In the genomic region with DNA sequence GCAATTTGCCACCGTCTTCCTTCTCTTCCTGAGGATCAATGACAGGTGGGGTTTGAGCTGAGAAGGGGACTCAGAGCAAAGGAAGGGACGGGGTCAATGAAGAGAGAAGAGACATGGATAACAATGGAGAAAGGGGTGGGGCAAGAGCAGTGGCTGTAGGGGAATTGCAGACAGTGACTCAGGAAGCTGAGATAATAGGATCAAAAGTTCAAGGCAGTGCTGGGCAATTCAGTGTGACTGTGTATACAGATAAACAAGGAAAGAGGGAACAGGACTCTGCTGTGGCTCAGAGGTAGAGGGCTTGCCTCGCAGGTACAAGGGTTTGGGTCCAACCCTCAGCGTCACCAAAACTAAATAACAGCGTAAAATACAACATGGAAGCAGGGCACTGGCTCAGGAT, we compare ENCODE assay signal across 9 mouse cellular contexts. TPM values are rescaled to one million over a fixed set of nuclear protein-coding genes. Genes with fewer than 3 reads are reported as not detected.
A peak's percentile ranks its signal among the peaks of the same experiment; 100 is the strongest.
DNase-seq lines count a peak whose midpoint lies in the region; ATAC-seq and TF ChIP-seq lines count a peak whose summit lies in the region.
"Had no signal": no experiment of that assay in that cellular context is flagged by ENCODE, and none has a peak within 500 bp of the region (broad histone marks: within the 10 kb centered on the region; RNA-seq: fewer than 3 reads in every experiment).

No protein-coding gene starts in this region.

- 0 out of 2 replicates have a peak overlapping the region, but pooled peaks have one; percentile 3 for H3K4me3 ChIP-seq in lung, postnatal 0 days (ENCODE audit: low read depth, low read length)
- H3K4me3 ChIP-seq in embryonic facial prominence, embryonic 10.5 days = 0 out of 2 replicates have a peak overlapping the region, but pooled peaks have one; percentile 33
- no peak overlapping the region for H3K4me3 ChIP-seq in limb, embryonic 12.5 days (replicated peaks)
- H3K4me3 ChIP-seq in stomach, embryonic 14.5 days (ENCODE audit: low read depth, low read length) = no peak overlapping the region

- 31% methylated on average over 5 of the region's 5 CpGs for WGBS in lung, postnatal 0 days
- 45% methylated on average over 5 of the region's 5 CpGs for WGBS in embryonic facial prominence, embryonic 10.5 days
- WGBS in limb, embryonic 12.5 days = 48% methylated on average over 5 of the region's 5 CpGs
- 46% methylated on average over 5 of the region's 5 CpGs for WGBS in stomach, embryonic 14.5 days

- peak; percentile 21 for ATAC-seq in lung, postnatal 0 days
- ATAC-seq in limb, embryonic 12.5 days (ENCODE audit: insufficient number of reproducible peaks, insufficient read depth, low FRiP score, low TSS enrichment, low read depth) = no peak; the same call in 1 of the 2 replicates
- no peak for ATAC-seq in stomach, embryonic 14.5 days (ENCODE audit: insufficient number of reproducible peaks, insufficient read depth, low FRiP score, low read depth)
- ATAC-seq in granulocyte monocyte progenitor cell, adult 5-6 weeks (replicated peaks; ENCODE audit: poor library complexity, severe bottlenecking) = no peak

- no peaks in the 10 kb centered on the region for H3K36me3 ChIP-seq in lung, postnatal 0 days (ENCODE audit: insufficient read depth, low read length)
- H3K36me3 ChIP-seq in embryonic facial prominence, embryonic 10.5 days (replicated peaks) = no peaks in the 10 kb centered on the region
- H3K36me3 ChIP-seq in limb, embryonic 12.5 days = no peaks in the 10 kb centered on the region
- no peaks in the 10 kb centered on the region for H3K36me3 ChIP-seq in stomach, embryonic 14.5 days (ENCODE audit: control insufficient read depth, insufficient read depth, low read length)

- H3K4me1 ChIP-seq in lung, postnatal 0 days (ENCODE audit: insufficient read depth, low read depth, low read length) = no peaks in the 10 kb centered on the region
- peaks cover 16% of the 10 kb centered on the region for H3K4me1 ChIP-seq in embryonic facial prominence, embryonic 10.5 days
- H3K4me1 ChIP-seq in limb, embryonic 12.5 days (replicated peaks) = no peaks in the 10 kb centered on the region
- peaks cover 14% of the 10 kb centered on the region; the same call in 1 of the 2 replicates for H3K4me1 ChIP-seq in stomach, embryonic 14.5 days (ENCODE audit: control insufficient read depth, insufficient read depth, low read length)

- no peak for TF ChIP-seq EP300 in lung, postnatal 0 days (IDR thresholded peaks at IDR 0.05)

- no peaks in the 10 kb centered on the region for H3K27me3 ChIP-seq in lung, postnatal 0 days (replicated peaks; ENCODE audit: insufficient read depth, low read length)
- 0 out of 2 replicates have a peak, but pooled peaks cover 4% of the 10 kb centered on the region for H3K27me3 ChIP-seq in embryonic facial prominence, embryonic 10.5 days (replicated peaks; ENCODE audit: low read depth, poor library complexity, severe bottlenecking)
- H3K27me3 ChIP-seq in limb, embryonic 12.5 days = peaks cover 4% of the 10 kb centered on the region
- no peaks in the 10 kb centered on the region for H3K27me3 ChIP-seq in stomach, embryonic 14.5 days (ENCODE audit: control insufficient read depth, insufficient read depth, low read length)

- TF ChIP-seq CTCF in lung, postnatal 0 days (IDR thresholded peaks at IDR 0.05) = no peak

- H3K27ac ChIP-seq in lung, postnatal 0 days (ENCODE audit: low read length) = no peak overlapping the region
- H3K27ac ChIP-seq in embryonic facial prominence, embryonic 10.5 days (replicated peaks) = 0 out of 2 replicates have a peak overlapping the region, but pooled peaks have one; percentile 30
- H3K27ac ChIP-seq in limb, embryonic 12.5 days = no peak overlapping the region
- H3K27ac ChIP-seq in stomach, embryonic 14.5 days (ENCODE audit: low read length) = no peak overlapping the region

- intact Hi-C loops in left cerebral cortex, postnatal 25 days (cut with DNase I) = loop anchor here (1.0 kb wide), 2 partner anchors 77 to 94 kb away; no protein-coding TSS in a partner anchor

- H3K9ac ChIP-seq in lung, postnatal 0 days (replicated peaks; ENCODE audit: low read depth) = no peak overlapping the region
- H3K9ac ChIP-seq in limb, embryonic 12.5 days (replicated peaks) = no peak overlapping the region
- H3K9ac ChIP-seq in stomach, embryonic 14.5 days (replicated peaks; ENCODE audit: low read depth, low read length) = no peak overlapping the region; the same call in 1 of the 2 replicates

- no peaks in the 10 kb centered on the region for H3K9me3 ChIP-seq in lung, postnatal 0 days (ENCODE audit: low read length)
- no peaks in the 10 kb centered on the region for H3K9me3 ChIP-seq in embryonic facial prominence, embryonic 10.5 days
- no peaks in the 10 kb centered on the region for H3K9me3 ChIP-seq in limb, embryonic 12.5 days
- no peaks in the 10 kb centered on the region for H3K9me3 ChIP-seq in stomach, embryonic 14.5 days (ENCODE audit: control insufficient read depth, low read depth, low read length)

- no peak for DNase-seq in lung, postnatal 0 days (ENCODE audit: low spot score)
- no peak for DNase-seq in lung, postnatal 10 days
- DNase-seq in embryonic facial prominence, embryonic 10.5 days (ENCODE audit: low spot score) = no peak
- no peak for DNase-seq in left cerebral cortex, postnatal 25 days (ENCODE audit: low spot score in 2 of 2)
- no peak for DNase-seq in frontal cortex, postnatal 14 days (ENCODE audit: low spot score in 2 of 2)

- peak overlapping the region; percentile 36; the same call in 1 of the 2 replicates for H3K4me2 ChIP-seq in lung, postnatal 0 days (replicated peaks; ENCODE audit: low read depth, low read length)
- H3K4me2 ChIP-seq in limb, embryonic 12.5 days = peak overlapping the region; percentile 41
- H3K4me2 ChIP-seq in stomach, embryonic 14.5 days (replicated peaks; ENCODE audit: low read depth, low read length) = peak overlapping the region; percentile 19; the same call in 1 of the 2 replicates

RNA-seq across cellular contexts. Expression of a gene that starts 22.8 kb away (rescaled TPM):
- polyA plus RNA-seq in lung, postnatal 0 days (2015; fragmentation: Nextera tagmentation; extraction: Ambion mirVana) = 0.05 and 0.43 TPM in 2 replicates
- polyA plus RNA-seq in embryonic facial prominence, embryonic 10.5 days (2016; fragmentation: Nextera tagmentation; extraction: Ambion mirVana) = 0.05 and 0.08 TPM in 2 replicates
- polyA plus RNA-seq in limb, embryonic 12.5 days (2016; fragmentation: Nextera tagmentation; extraction: Ambion mirVana) = 0.14 and 0.23 TPM in 2 replicates
- polyA plus RNA-seq in stomach, embryonic 14.5 days (2014; fragmentation: Nextera tagmentation; extraction: Ambion mirVana) = 0.10 TPM in 1 of 2 replicates, not detected in the other
- total RNA-seq in left cerebral cortex, postnatal 25 days (2021) = 1 to 10 TPM; 2.3 to 2.9 TPM
- not detected in 2 replicates for total RNA-seq in granulocyte monocyte progenitor cell, adult 5-6 weeks (2014; fragmentation: Nextera tagmentation)
- total RNA-seq in granulocyte monocyte progenitor cell, adult 5-6 weeks (2017) = not detected in 2 replicates
- polyA plus RNA-seq: neural tube, embryonic 11.5 days had no signal

RNA-seq across cellular contexts. Expression of a gene that starts 25.7 kb away (rescaled TPM):
- 0.31 and 0.40 TPM in 2 replicates for polyA plus RNA-seq in lung, postnatal 0 days (2015; fragmentation: Nextera tagmentation; extraction: Ambion mirVana)
- polyA plus RNA-seq in embryonic facial prominence, embryonic 10.5 days (2016; fragmentation: Nextera tagmentation; extraction: Ambion mirVana) = 0.11 and 0.40 TPM in 2 replicates
- not detected in 2 replicates for polyA plus RNA-seq in limb, embryonic 12.5 days (2016; fragmentation: Nextera tagmentation; extraction: Ambion mirVana)
- 4.3 and 4.9 TPM in 2 replicates for polyA plus RNA-seq in stomach, embryonic 14.5 days (2014; fragmentation: Nextera tagmentation; extraction: Ambion mirVana)
- total RNA-seq in left cerebral cortex, postnatal 25 days (2021) = not detected
- not detected in 2 replicates for total RNA-seq in granulocyte monocyte progenitor cell, adult 5-6 weeks (2014; fragmentation: Nextera tagmentation)
- not detected in 2 replicates for total RNA-seq in granulocyte monocyte progenitor cell, adult 5-6 weeks (2017)
- polyA plus RNA-seq: neural tube, embryonic 11.5 days had no signal

RNA-seq across cellular contexts. Expression of a gene that starts 29.2 kb away (rescaled TPM):
- polyA plus RNA-seq in lung, postnatal 0 days (2015; fragmentation: Nextera tagmentation; extraction: Ambion mirVana) = 38.8 and 39.0 TPM in 2 replicates
- 107 and 117 TPM in 2 replicates for polyA plus RNA-seq in embryonic facial prominence, embryonic 10.5 days (2016; fragmentation: Nextera tagmentation; extraction: Ambion mirVana)
- 107 and 122 TPM in 2 replicates for polyA plus RNA-seq in limb, embryonic 12.5 days (2016; fragmentation: Nextera tagmentation; extraction: Ambion mirVana)
- polyA plus RNA-seq in stomach, embryonic 14.5 days (2014; fragmentation: Nextera tagmentation; extraction: Ambion mirVana) = 79.5 and 80.4 TPM in 2 replicates
- 10 to 100 TPM; 40.1 to 41.6 TPM for total RNA-seq in left cerebral cortex, postnatal 25 days (2021)
- 32.9 and 48.9 TPM in 2 replicates for total RNA-seq in granulocyte monocyte progenitor cell, adult 5-6 weeks (2014; fragmentation: Nextera tagmentation)
- total RNA-seq in granulocyte monocyte progenitor cell, adult 5-6 weeks (2017) = 31.5 and 32.6 TPM in 2 replicates

RNA-seq across cellular contexts. Expression of a gene that starts 57.1 kb away (rescaled TPM):
- polyA plus RNA-seq in lung, postnatal 0 days (2015; fragmentation: Nextera tagmentation; extraction: Ambion mirVana) = 5.2 and 5.8 TPM in 2 replicates
- 16.3 and 17.0 TPM in 2 replicates for polyA plus RNA-seq in embryonic facial prominence, embryonic 10.5 days (2016; fragmentation: Nextera tagmentation; extraction: Ambion mirVana)
- 14.3 and 18.0 TPM in 2 replicates for polyA plus RNA-seq in limb, embryonic 12.5 days (2016; fragmentation: Nextera tagmentation; extraction: Ambion mirVana)
- polyA plus RNA-seq in stomach, embryonic 14.5 days (2014; fragmentation: Nextera tagmentation; extraction: Ambion mirVana) = 14.5 and 15.1 TPM in 2 replicates
- 1 to 10 TPM; 6.3 to 7.1 TPM for total RNA-seq in left cerebral cortex, postnatal 25 days (2021)
- total RNA-seq in granulocyte monocyte progenitor cell, adult 5-6 weeks (2014; fragmentation: Nextera tagmentation) = 11.2 and 18.2 TPM in 2 replicates
- 8.2 and 13.9 TPM in 2 replicates for total RNA-seq in granulocyte monocyte progenitor cell, adult 5-6 weeks (2017)

Comparison
In these comparisons a context has a peak if more than half of its experiments do, and no peak if none do; other contexts are left out.
1. H3K4me3 ChIP-seq: peak in lung, postnatal 0 days (single experiment) and embryonic facial prominence, embryonic 10.5 days (single experiment); none in limb, embryonic 12.5 days (single experiment) and stomach, embryonic 14.5 days (single experiment).
2. Peak in every context shown above with its lines, with median percentiles within 50 percentile points of each other: H3K4me2 ChIP-seq.